Mouse (Mus musculus): ENCODE measurements around the gene Sox15. TPM values are rescaled to one million over a fixed set of nuclear protein-coding genes. Genes with fewer than 3 reads are reported as not detected.
A peak's percentile ranks its signal among the peaks of the same experiment; 100 is the strongest.
"Not testable (repeated sequence)": the region's sequence is repeated elsewhere in the genome, so short reads cannot be mapped to it uniquely, and the experiment has no call there.

The Sox15 gene
- not detected in 2 replicates for polyA plus RNA-seq (2016; fragmentation: Nextera tagmentation; extraction: Ambion mirVana)

DNA sequence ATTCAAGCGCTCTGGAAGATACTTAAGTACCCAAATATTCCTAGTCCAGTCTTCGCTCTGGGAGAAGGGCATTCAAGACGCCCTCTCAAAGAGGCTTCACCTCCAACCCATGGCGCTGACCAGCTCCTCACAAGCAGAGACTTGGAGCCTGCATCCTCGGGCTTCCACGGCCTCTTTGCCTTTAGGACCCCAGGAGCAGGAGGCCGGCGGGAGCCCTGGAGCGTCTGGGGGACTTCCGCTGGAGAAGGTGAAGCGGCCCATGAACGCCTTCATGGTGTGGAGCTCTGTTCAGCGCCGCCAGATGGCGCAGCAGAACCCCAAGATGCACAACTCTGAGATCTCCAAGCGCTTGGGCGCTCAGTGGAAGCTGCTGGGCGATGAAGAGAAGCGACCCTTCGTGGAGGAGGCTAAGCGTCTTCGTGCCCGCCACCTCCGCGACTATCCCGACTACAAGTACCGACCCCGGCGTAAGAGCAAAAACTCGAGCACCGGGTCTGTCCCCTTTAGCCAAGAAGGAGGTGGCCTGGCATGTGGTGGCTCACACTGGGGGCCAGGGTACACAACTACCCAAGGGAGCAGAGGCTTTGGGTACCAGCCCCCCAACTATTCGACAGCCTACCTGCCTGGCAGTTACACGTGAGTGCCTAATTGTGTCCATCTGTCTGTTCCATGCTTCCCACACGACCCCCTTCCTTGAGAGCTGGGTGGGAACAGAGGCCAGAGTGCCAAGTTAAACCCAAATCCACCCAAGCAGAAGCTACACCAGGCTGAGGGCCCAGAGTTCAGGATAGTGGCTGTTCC lies at the start of gene Sox15:
Gene Sox15 (plus strand): TSS at position 51 of the 801 bp plus-strand sequence.
- Histone ChIP-seq H3K9me3 (no peaks in the 10 kb centered on the region), H3K9ac (no peak within 1 kb of the TSS), H3K4me2 (no peak within 1 kb of the TSS), H3K4me1 (peaks cover 16% of the 10 kb centered on the region), H3K36me3 (replicated peaks) (peaks cover 76% of the 10 kb centered on the region), H3K4me3 (replicated peaks) (no peak within 1 kb of the TSS; the same call in 1 of the 2 replicates), H3K27ac (peak within 1 kb of the TSS; percentile 46; the same call in 1 of the 2 replicates), H3K27me3 (no peaks in the 10 kb centered on the region)
- ATAC-seq (ENCODE audit: low FRiP score) = peak; percentile 79
- WGBS = 25% methylated on average over 34 of the region's 34 CpGs

DNA sequence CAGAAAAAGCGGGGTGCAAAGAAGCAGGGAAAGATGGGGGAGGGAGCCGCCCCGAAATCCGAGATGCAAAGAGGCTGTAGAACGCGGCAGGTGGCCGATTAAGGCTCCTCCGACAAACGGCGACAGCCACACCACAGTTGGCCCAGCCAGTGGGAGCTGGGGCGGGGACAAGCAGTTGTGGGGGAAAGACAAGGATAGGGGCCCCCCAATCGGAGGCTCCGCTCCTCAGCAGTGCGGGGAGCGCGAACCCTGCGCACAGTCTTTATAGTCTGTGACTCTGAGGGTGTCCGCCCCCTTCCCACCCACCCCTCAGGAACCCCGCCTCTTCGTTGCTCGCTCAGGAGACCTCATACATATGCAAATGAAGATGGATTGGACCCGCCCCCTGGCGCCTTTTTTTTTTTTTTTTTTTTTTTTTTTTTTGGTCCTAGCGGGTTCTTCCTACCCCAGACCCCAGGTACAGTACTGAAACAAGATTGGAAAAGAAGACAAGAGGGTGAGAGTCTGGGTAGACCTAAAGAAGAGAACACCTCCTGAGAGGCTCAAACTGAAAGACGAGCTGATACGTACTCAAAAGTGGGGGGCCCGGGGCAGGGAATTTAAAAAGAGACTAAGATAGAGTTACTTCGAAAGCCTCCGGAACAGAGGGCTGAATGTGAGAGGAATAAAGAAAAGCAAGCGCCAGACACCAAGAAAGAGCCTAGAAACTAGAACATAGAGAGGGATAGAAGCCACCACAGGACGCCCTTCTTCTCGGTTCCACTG lies 49.2 kb upstream of the Sox15 start, which contains the start of gene Atp1b2:
Gene Atp1b2 (minus strand): TSS at position 217 of the 765 bp plus-strand sequence.
- Histone ChIP-seq H3K4me1 (peaks cover 22% of the 10 kb centered on the region), H3K36me3 (replicated peaks) (no peaks in the 10 kb centered on the region), H3K4me2 (peak within 1 kb of the TSS; percentile 97), H3K4me3 (replicated peaks) (peak within 1 kb of the TSS; percentile 60), H3K9ac (peak within 1 kb of the TSS; percentile 75), H3K27ac (peak within 1 kb of the TSS; percentile 50), H3K9me3 (no peaks in the 10 kb centered on the region), H3K27me3 (peaks cover 20% of the 10 kb centered on the region)
- WGBS = 2% methylated on average over 32 of the region's 32 CpGs
- ATAC-seq (ENCODE audit: low FRiP score) = peak; percentile 92

DNA sequence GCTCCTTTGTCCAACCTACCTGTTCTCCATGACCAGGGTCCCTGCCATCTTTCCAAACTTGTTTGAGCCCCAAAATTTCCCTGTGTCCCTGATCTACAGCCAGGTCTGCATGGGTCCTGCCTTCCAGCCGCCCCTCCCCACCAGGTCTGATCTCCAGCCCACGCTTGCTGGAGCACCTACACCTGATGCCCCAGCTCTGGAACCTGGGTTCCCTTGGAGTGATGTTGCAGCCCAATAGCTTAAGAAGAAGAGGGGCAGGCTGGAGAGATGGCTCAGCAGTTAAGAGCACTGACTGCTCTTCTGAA lies 48.7 kb upstream of the Sox15 start:
- 55% methylated on average over 2 of the region's 2 CpGs for WGBS
- H3K4me3 ChIP-seq (replicated peaks) = peak overlapping the region; percentile 60
- no peaks in the 10 kb centered on the region for H3K9me3 ChIP-seq
- peak overlapping the region; percentile 97 for H3K4me2 ChIP-seq
- H3K9ac ChIP-seq = no peak overlapping the region
- peaks cover 17% of the 10 kb centered on the region for H3K27me3 ChIP-seq
- H3K4me1 ChIP-seq = peaks cover 20% of the 10 kb centered on the region
- H3K36me3 ChIP-seq (replicated peaks) = no peaks in the 10 kb centered on the region
- no peak for ATAC-seq (ENCODE audit: low FRiP score)
- H3K27ac ChIP-seq = no peak overlapping the region

DNA sequence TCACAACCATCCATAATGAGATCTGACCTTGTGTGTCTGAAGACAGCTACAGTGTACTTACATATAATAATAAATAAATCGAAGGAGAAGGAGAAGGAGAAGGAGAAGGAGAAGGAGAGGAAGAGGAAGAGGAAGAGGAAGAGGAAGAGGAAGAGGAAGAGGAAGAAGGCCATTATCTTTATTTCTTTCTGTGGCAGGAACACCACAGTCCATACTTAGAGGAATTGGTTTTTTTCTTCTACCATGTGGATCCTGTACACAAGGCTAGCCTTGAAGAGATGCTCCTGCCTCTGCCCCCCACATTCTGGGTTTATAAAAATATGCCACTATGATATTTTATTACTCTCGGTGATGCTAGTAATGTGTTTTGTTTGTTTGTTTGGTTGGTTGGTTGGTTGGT lies 48.3 kb upstream of the Sox15 start:
- Histone ChIP-seq H3K4me2 (no peak overlapping the region), H3K4me1 (peaks cover 20% of the 10 kb centered on the region), H3K9me3 (no peaks in the 10 kb centered on the region), H3K36me3 (replicated peaks) (no peaks in the 10 kb centered on the region), H3K27me3 (peaks cover 17% of the 10 kb centered on the region), H3K27ac (no peak overlapping the region), H3K9ac (no peak overlapping the region), H3K4me3 (replicated peaks) (no peak overlapping the region)
- no peak for ATAC-seq (ENCODE audit: low FRiP score)
- WGBS = 84% methylated on average over 2 of the region's 2 CpGs

DNA sequence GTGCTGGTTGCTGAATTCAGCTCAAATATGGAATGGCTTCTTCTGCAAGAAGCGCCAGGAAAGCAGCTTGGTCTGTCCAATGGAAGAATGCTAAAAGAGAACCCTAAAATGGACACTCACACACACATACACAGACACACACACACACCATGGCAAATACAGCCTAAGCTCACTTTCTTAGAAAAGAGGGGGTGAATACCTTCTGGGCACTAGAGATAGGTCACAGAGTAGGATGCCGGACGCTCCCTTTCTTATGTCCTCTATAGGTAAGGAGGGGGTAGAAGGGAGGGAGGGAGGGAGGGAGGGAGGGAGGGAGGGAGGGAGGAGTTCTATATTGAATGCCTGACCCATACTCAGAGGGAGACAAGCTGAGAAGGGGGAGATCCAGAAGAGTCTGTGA lies 46.6 kb upstream of the Sox15 start:
- 87% methylated on average over 3 of the region's 3 CpGs for WGBS
- Histone ChIP-seq H3K36me3 (replicated peaks) (no peaks in the 10 kb centered on the region), H3K27ac (no peak overlapping the region), H3K9me3 (no peaks in the 10 kb centered on the region), H3K9ac (no peak overlapping the region), H3K27me3 (peaks cover 10% of the 10 kb centered on the region), H3K4me3 (replicated peaks) (no peak overlapping the region), H3K4me1 (peaks cover 21% of the 10 kb centered on the region), H3K4me2 (no peak overlapping the region)
- ATAC-seq (ENCODE audit: low FRiP score) = no peak

DNA sequence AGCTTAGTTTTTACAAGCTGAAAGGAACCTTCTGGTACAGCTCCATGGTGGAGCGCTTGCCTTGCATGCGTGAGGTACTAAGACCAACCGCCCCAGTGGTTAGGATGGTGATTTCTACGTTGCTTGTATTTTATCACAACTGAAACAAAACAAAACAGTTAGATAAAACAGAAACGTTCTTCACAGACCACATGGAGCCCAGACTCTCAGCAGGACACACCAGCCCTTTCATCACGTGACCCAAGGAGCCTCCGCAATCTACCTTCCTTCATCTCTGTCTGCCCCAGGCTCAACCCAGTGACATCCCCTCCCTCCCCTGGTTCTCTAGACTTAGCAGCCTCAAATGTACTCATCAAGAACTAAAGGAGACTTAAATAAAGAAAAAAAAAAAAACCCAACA lies 45.7 kb upstream of the Sox15 start:
- Histone ChIP-seq H3K9ac (no peak overlapping the region), H3K4me1 (peaks cover 19% of the 10 kb centered on the region), H3K36me3 (replicated peaks) (no peaks in the 10 kb centered on the region), H3K4me2 (no peak overlapping the region), H3K4me3 (replicated peaks) (no peak overlapping the region), H3K9me3 (no peaks in the 10 kb centered on the region), H3K27me3 (peaks cover 3% of the 10 kb centered on the region), H3K27ac (no peak overlapping the region)
- no peak for ATAC-seq (ENCODE audit: low FRiP score)
- WGBS = 66% methylated on average over 7 of the region's 7 CpGs

DNA sequence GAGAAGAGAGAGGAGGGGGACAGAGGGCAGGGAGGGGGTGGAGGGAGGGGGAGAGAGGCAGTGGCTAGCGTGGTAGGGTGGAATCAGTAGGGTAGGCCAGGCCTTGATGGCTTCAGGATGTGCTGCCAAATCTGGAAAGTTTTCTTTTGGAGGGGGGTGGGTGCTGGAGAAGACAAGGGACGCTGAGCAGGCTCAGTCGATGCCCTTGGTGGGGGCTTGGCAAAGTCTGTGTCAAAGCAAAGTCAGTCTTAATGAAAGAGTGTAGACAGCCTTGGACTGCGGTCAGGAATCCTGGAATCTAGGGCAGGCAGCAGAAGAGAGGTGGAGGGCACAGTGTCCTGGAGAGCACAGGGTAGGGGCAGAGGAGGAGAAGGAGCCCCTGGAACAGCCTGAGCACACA lies 44.2 kb upstream of the Sox15 start:
- 79% methylated on average over 4 of the region's 4 CpGs for WGBS
- Histone ChIP-seq H3K4me1 (peaks cover 10% of the 10 kb centered on the region), H3K9ac (no peak overlapping the region), H3K36me3 (replicated peaks) (no peaks in the 10 kb centered on the region), H3K27ac (no peak overlapping the region), H3K4me2 (no peak overlapping the region), H3K27me3 (peaks cover 1% of the 10 kb centered on the region; the same call in 1 of the 2 replicates), H3K4me3 (replicated peaks) (no peak overlapping the region), H3K9me3 (no peaks in the 10 kb centered on the region)
- no peak for ATAC-seq (ENCODE audit: low FRiP score)

DNA sequence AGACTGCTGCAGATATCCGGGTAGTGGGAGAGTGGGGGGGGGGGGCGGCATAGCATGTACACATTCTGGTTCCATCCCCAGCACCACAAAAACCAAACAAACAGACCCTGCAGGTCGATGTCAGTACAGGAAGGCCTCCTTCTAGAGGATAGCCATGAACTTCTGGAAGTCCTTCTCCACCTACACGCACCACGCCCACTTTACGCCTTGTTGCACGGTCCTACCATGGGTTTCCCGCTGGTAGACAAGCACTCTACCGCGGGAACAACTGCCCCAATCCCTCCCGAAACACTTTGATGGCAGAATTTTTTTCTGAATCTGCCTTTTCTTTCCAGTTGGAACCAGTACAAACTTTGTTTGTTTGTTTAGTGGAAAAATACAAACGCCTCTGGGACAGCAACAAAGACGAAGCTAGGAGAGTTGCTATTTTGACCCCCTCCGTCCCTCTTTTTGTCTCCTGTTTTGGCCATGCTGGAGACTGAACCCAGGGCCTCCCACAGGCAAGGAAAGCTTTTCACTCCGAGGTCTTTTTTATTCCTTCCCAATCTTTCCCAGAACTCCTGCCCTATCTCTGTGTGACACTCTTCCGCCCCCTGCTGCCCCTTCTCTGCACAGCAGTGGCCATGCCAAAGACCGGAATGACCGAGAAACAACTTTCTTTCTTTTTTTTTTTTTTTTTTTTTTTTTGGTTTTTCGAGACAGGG lies 41.4 kb upstream of the Sox15 start:
- H3K9ac ChIP-seq = 0 out of 2 replicates have a peak overlapping the region, but pooled peaks have one; percentile 0

DNA sequence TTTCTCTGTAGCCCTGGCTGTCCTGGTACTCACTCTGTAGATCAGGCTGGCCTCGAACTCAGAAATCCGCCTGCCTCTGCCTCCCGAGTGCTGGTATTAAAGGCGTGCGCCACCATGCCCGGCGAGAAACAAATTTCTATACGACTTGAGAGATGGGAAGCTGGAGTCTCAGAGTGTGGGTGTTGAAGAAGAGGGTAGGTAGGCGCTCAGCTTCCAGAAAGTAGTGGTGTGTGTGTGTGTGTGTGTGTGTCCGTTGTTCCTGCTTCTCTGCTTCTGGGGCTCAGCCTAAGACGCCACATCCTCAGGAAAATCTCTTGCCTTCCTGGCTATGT lies 40.9 kb upstream of the Sox15 start:
- H3K4me1 ChIP-seq; H3K4me2 ChIP-seq; H3K27me3 ChIP-seq; H3K27ac ChIP-seq; H3K9me3 ChIP-seq; H3K36me3 ChIP-seq (replicated peaks); H3K4me3 ChIP-seq (replicated peaks); ATAC-seq (ENCODE audit: low FRiP score); H3K9ac ChIP-seq: not testable (repeated sequence)
- 56% methylated on average over 11 of the region's 11 CpGs for WGBS

More for the DNA sequence above, 41.4 kb upstream of the Sox15 start:
- H3K36me3 ChIP-seq (replicated peaks) = no peaks in the 10 kb centered on the region
- no peak overlapping the region for H3K27ac ChIP-seq
- H3K9me3 ChIP-seq = no peaks in the 10 kb centered on the region
- peaks cover 4% of the 10 kb centered on the region; the same call in 1 of the 2 replicates for H3K27me3 ChIP-seq
- H3K4me2 ChIP-seq = peak overlapping the region; percentile 29
- 5% methylated on average over 19 of the region's 19 CpGs for WGBS
- H3K4me1 ChIP-seq = peaks cover 5% of the 10 kb centered on the region
- 0 out of 2 replicates have a peak, but pooled peaks have one; percentile 67 for ATAC-seq (ENCODE audit: low FRiP score)
- H3K4me3 ChIP-seq (replicated peaks) = no peak overlapping the region

DNA sequence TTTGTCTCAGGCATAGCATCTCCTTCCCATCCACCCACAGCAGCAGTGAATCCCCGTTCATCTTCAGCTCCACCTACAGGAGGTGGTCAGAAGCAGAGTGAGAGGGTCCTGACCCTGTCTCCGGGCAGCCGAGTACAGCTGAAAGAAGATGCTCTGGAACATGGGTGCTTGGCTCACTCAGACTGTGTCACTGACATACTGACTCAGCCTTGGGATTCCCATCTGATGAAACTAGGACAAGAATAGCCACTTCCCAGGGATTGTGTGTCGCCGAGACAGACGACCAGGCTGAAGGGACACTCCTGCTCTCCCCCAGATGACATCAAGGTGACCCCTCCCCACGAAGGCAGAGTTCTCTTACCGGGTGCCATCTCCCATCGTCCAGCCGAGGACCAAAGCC lies 38.3 kb upstream of the Sox15 start:
- no peaks in the 10 kb centered on the region for H3K9me3 ChIP-seq
- no peak for ATAC-seq (ENCODE audit: low FRiP score)
- H3K9ac ChIP-seq = no peak overlapping the region
- no peak overlapping the region for H3K4me2 ChIP-seq
- 52% methylated on average over 10 of the region's 10 CpGs for WGBS
- no peak overlapping the region for H3K4me3 ChIP-seq (replicated peaks)
- peaks cover 4% of the 10 kb centered on the region; the same call in 1 of the 2 replicates for H3K27me3 ChIP-seq
- H3K36me3 ChIP-seq (replicated peaks) = no peaks in the 10 kb centered on the region
- no peak overlapping the region for H3K27ac ChIP-seq
- peaks cover 8% of the 10 kb centered on the region for H3K4me1 ChIP-seq

DNA sequence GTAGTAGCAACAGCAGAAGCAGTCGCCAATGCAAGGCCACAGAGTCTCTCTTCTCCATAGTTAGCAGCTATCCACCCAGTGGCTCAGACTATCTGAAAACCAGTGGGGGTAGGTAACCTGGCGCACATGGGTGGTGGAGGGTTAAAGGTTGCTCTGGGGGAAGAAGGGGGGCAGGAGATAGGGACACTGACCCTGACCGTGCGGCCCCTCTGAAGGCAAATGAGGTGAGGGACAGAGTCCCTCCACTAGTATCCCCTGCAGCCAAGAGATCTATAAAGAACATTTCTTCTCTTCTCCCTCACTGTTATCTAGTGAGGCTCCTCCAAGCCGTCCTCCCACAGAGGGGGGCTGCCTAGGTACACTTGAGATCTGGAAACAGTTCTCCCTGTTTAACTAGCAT lies 37.3 kb upstream of the Sox15 start, which contains the start of gene Shbg:
Gene Shbg (minus strand): TSS at position 101 of the 400 bp plus-strand sequence.
- H3K4me1 ChIP-seq = peaks cover 18% of the 10 kb centered on the region
- no peak within 1 kb of the TSS for H3K27ac ChIP-seq
- no peak within 1 kb of the TSS for H3K4me2 ChIP-seq
- peaks cover 4% of the 10 kb centered on the region; the same call in 1 of the 2 replicates for H3K27me3 ChIP-seq
- no peak within 1 kb of the TSS for H3K4me3 ChIP-seq (replicated peaks)
- H3K9me3 ChIP-seq = no peaks in the 10 kb centered on the region
- no peak within 1 kb of the TSS for H3K9ac ChIP-seq
- no peak for ATAC-seq (ENCODE audit: low FRiP score)
- no peaks in the 10 kb centered on the region for H3K36me3 ChIP-seq (replicated peaks)
- WGBS = 82% methylated on average over 5 of the region's 5 CpGs
